Mouse (Mus musculus) thymus, adult 2 months (tissue): ENCODE measurements at regions not wholly inside any gene's neighbourhood (a gene's known extent, or its start where the extent isn't known, plus 50 kb on each side); places are given as distances from the start of the nearest gene placed in this dataset.

Source experiments
- CTCF ChIP-seq: fragments of 200-500 bp; IDR thresholded peaks from 2 replicates; pipeline ENCODE4 v1.5.1; 2012; ENCODE audit warnings: mild to moderate bottlenecking, control low read depth, low read length, moderate library complexity, borderline replicate concordance; ENCODE audit not compliant: control insufficient read depth, poor library complexity, insufficient read depth; ENCODE audit errors: extremely low read depth
- POLR2A ChIP-seq: fragments of 200-500 bp; IDR thresholded peaks from 2 replicates; pipeline ENCODE4 v1.6.1; 2012; ENCODE audit warnings: mild to moderate bottlenecking, low read length, control low read depth, moderate library complexity; ENCODE audit not compliant: control insufficient read depth, poor library complexity, insufficient read depth; ENCODE audit errors: extremely low read depth

GRCm38 (mm10) chr17:79451141-79451860, 96.4 kb upstream of the Cdc42ep3 start:
- TF ChIP-seq POLR2A: no peak
- no peak for TF ChIP-seq CTCF
